In genomic region chr1:71045141-71045540, GRCm38 (mm10) we compare ENCODE assay signal across 19 mouse cellular contexts.
"Had no signal": no experiment of that assay in that cellular context is flagged by ENCODE, and none has a peak within 500 bp of the region (broad histone marks: within the 10 kb centered on the region; RNA-seq: fewer than 3 reads in every experiment).

No protein-coding gene starts in this region.

- ATAC-seq: intestine, postnatal 0 days; midbrain, embryonic 15.5 days had no signal

- H3K4me3 ChIP-seq: left cerebral cortex, adult 2 months; limb, embryonic 12.5 days; limb, embryonic 15.5 days; lung, embryonic 15.5 days; midbrain, embryonic 12.5 days; midbrain, embryonic 15.5 days; neural tube, embryonic 12.5 days; neural tube, embryonic 15.5 days had no signal

- H3K9me3 ChIP-seq: limb, embryonic 12.5 days; limb, embryonic 15.5 days; lung, embryonic 15.5 days; midbrain, embryonic 12.5 days; midbrain, embryonic 15.5 days; neural tube, embryonic 12.5 days; neural tube, embryonic 15.5 days had no signal

- H3K27me3 ChIP-seq: limb, embryonic 12.5 days; limb, embryonic 15.5 days; lung, embryonic 15.5 days; midbrain, embryonic 12.5 days; midbrain, embryonic 15.5 days; neural tube, embryonic 12.5 days; neural tube, embryonic 15.5 days had no signal

- H3K36me3 ChIP-seq: limb, embryonic 15.5 days; lung, embryonic 15.5 days; midbrain, embryonic 12.5 days; midbrain, embryonic 15.5 days; neural tube, embryonic 12.5 days; neural tube, embryonic 15.5 days had no signal

- H3K4me1 ChIP-seq: limb, embryonic 12.5 days; limb, embryonic 15.5 days; lung, embryonic 15.5 days; midbrain, embryonic 12.5 days; midbrain, embryonic 15.5 days; neural tube, embryonic 12.5 days; neural tube, embryonic 15.5 days had no signal

- DNase-seq: kidney, adult 2 months; kidney, postnatal 25 days; layer of hippocampus, postnatal 36 days; lung, adult 18-20 months; lung, postnatal 10 days; lung, postnatal 36 days; right cerebral cortex, adult 18-20 months; right cerebral cortex, postnatal 14 days; right cerebral cortex, postnatal 4 days; thymus, postnatal 25 days had no signal
